Mouse (Mus musculus): ENCODE measurements around the gene Vmn1r231.

DNA sequence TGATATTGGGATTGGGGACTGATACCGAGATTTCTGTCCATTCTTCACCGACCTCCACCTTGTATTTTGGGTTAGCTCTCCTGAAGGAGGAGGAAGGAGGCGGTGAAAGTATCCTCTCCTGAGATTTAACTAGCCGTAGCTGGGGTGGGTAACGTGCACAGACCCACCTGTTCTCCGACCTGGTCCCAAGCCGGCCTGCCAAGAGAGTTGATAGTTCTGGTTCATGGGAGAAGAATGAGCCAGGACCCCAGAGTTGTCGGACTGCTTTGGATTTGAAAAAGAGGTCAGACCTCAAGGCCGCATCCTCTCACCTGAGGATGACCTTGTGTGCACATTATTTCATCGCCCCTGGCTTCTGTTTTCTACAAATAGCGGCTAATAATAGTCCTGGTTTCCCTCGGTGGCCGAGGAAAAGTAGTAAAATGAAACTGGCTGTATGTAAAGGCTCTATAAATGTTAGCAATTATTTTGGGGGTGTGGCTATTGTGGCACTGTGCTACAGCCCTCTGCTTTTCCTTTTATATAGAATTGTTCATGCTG is 41.2 kb upstream of the Vmn1r231 start:
- no peak for TF ChIP-seq CTCF (IDR thresholded peaks at IDR 0.05; ENCODE audit: extremely low read depth, insufficient read length, insufficient replicate concordance, low read depth, low read length)
- TF ChIP-seq POLR2A (IDR thresholded peaks at IDR 0.05; ENCODE audit: low read depth, low read length), result no peak
